Mouse (Mus musculus) liver, embryonic 16.5 days (tissue): ENCODE measurements around the gene Xpo6. TPM values are rescaled to one million over a fixed set of nuclear protein-coding genes. Genes with fewer than 3 reads are reported as not detected.

Experiments used
- ATAC-seq: fragments of 200-750 bp; cut with Nextera tagmentation; 2 replicates; pipeline ENCODE4 v1.8.0; 2017; ENCODE audit warnings: low read depth, mild to moderate bottlenecking, moderate number of reproducible peaks, moderate library complexity
- H3K27ac ChIP-seq: fragments of 300-500 bp; sonication (generic); 2 replicates; pipeline ENCODE4 v1.5.1; 2014; ENCODE audit warnings: mild to moderate bottlenecking, low read length
- H3K27me3 ChIP-seq: fragments of 300-500 bp; sonication (generic); 2 replicates; pipeline ENCODE4 v1.6.1; 2014; ENCODE audit warnings: low read depth, low read length, mixed read lengths; ENCODE audit not compliant: control insufficient read depth, insufficient read depth
- H3K36me3 ChIP-seq: fragments of 300-500 bp; sonication (generic); 2 replicates; pipeline ENCODE4 v1.6.1; 2014; ENCODE audit warnings: mild to moderate bottlenecking; ENCODE audit not compliant: control insufficient read depth, insufficient read depth
- H3K4me1 ChIP-seq: fragments of 300-500 bp; sonication (generic); 2 replicates; pipeline ENCODE4 v1.6.1; 2014; ENCODE audit warnings: low read depth, low read length, mixed read lengths; ENCODE audit not compliant: control insufficient read depth
- H3K4me2 ChIP-seq: fragments of 300-500 bp; sonication (generic); 2 replicates; pipeline ENCODE4 v1.6.1; 2014; ENCODE audit warnings: low read depth, low read length, mixed read lengths
- H3K4me3 ChIP-seq: fragments of 300-500 bp; sonication (generic); 2 replicates; pipeline ENCODE4 v1.5.1; 2014; ENCODE audit warnings: low read depth, mild to moderate bottlenecking, low read length
- H3K9ac ChIP-seq: fragments of 300-500 bp; sonication (generic); 2 replicates; pipeline ENCODE4 v1.6.1; 2014; ENCODE audit warnings: low read depth, low read length
- H3K9me3 ChIP-seq: fragments of 300-500 bp; sonication (generic); replicated peaks from 2 replicates; pipeline ENCODE4 v1.6.1; 2016; ENCODE audit warnings: low read length; ENCODE audit not compliant: control insufficient read depth
- WGBS: fragments of 180-500 bp; shearing (Covaris S2); extraction: QIAGEN DNeasy Blood & Tissue Kit; methylation state at CpG from one replicate; pipeline ENCODE4 v1.1.7; 2014; ENCODE audit not compliant: insufficient replicate concordance; 5-methylcytosine and 5-hydroxymethylcytosine counted together
- polyA plus RNA-seq: library from polyadenylated mRNA; unstranded; fragments of >200 nt; fragmentation: Nextera tagmentation; extraction: Ambion mirVana; gene quantifications from 2 replicates; pipeline ENCODE4 v1.2.1, GENCODE M21; 2015

Xpo6 gene
- polyA plus RNA-seq, 1 experiment from 2014 or later, result 17.7 TPM

GRCm38 (mm10) chr7:126099163-126099775, 101.0 kb downstream of the Xpo6 start:
- no peaks in the 10 kb centered on the region for H3K27me3 ChIP-seq
- H3K4me3 ChIP-seq, result no peak overlapping the region
- H3K4me2 ChIP-seq, result no peak overlapping the region
- no peaks in the 10 kb centered on the region for H3K9me3 ChIP-seq
- H3K36me3 ChIP-seq, result peaks cover 12% of the 10 kb centered on the region
- no peak overlapping the region for H3K27ac ChIP-seq
- 78% methylated on average over 7 of the region's 7 CpGs for WGBS
- ATAC-seq, result no peak
- H3K4me1 ChIP-seq, result no peaks in the 10 kb centered on the region
- no peak overlapping the region for H3K9ac ChIP-seq

GRCm38 (mm10) chr7:126097219-126097915, 102.9 kb downstream of the Xpo6 start:
- WGBS, result 64% methylated on average over 7 of the region's 9 CpGs
- no peak overlapping the region for H3K27ac ChIP-seq
- H3K4me1 ChIP-seq, result no peaks in the 10 kb centered on the region
- no peak overlapping the region for H3K4me2 ChIP-seq
- peaks cover 5% of the 10 kb centered on the region; the same call in 1 of the 2 replicates for H3K36me3 ChIP-seq
- ATAC-seq, result no peak
- no peaks in the 10 kb centered on the region for H3K9me3 ChIP-seq
- no peak overlapping the region for H3K9ac ChIP-seq
- H3K4me3 ChIP-seq, result no peak overlapping the region
- no peaks in the 10 kb centered on the region for H3K27me3 ChIP-seq

GRCm38 (mm10) chr7:126096596-126096995, 103.7 kb downstream of the Xpo6 start:
- Histone ChIP-seq H3K27ac (no peak overlapping the region), H3K4me2 (no peak overlapping the region), H3K27me3 (no peaks in the 10 kb centered on the region), H3K4me3 (no peak overlapping the region), H3K9ac (no peak overlapping the region), H3K9me3 (no peaks in the 10 kb centered on the region), H3K4me1 (no peaks in the 10 kb centered on the region), H3K36me3 (peaks cover 5% of the 10 kb centered on the region; the same call in 1 of the 2 replicates)
- 58% methylated on average over 5 of the region's 5 CpGs for WGBS
- ATAC-seq, result peak; percentile 30; the same call in 1 of the 2 replicates

GRCm38 (mm10) chr7:126094738-126095137, 105.6 kb downstream of the Xpo6 start:
- ATAC-seq, result no peak
- Histone ChIP-seq H3K36me3 (no peaks in the 10 kb centered on the region), H3K4me1 (no peaks in the 10 kb centered on the region), H3K27me3 (no peaks in the 10 kb centered on the region), H3K4me2 (no peak overlapping the region), H3K27ac (no peak overlapping the region), H3K4me3 (no peak overlapping the region), H3K9me3 (no peaks in the 10 kb centered on the region), H3K9ac (no peak overlapping the region)
- 68% methylated on average over 5 of the region's 5 CpGs for WGBS

GRCm38 (mm10) chr7:126093162-126093561, 107.1 kb downstream of the Xpo6 start:
- ATAC-seq, result no peak
- 35% methylated on average over 3 of the region's 3 CpGs for WGBS
- no peak overlapping the region for H3K27ac ChIP-seq
- H3K9ac ChIP-seq, result no peak overlapping the region
- H3K4me1 ChIP-seq, result no peaks in the 10 kb centered on the region
- H3K9me3 ChIP-seq, result no peaks in the 10 kb centered on the region
- no peak overlapping the region for H3K4me3 ChIP-seq
- no peaks in the 10 kb centered on the region for H3K27me3 ChIP-seq
- no peak overlapping the region for H3K4me2 ChIP-seq
- no peaks in the 10 kb centered on the region for H3K36me3 ChIP-seq

GRCm38 (mm10) chr7:126089782-126090181, 110.5 kb downstream of the Xpo6 start:
- Histone ChIP-seq H3K36me3 (no peaks in the 10 kb centered on the region), H3K9ac (no peak overlapping the region), H3K4me3 (no peak overlapping the region), H3K27ac (no peak overlapping the region), H3K9me3 (no peaks in the 10 kb centered on the region), H3K4me1 (no peaks in the 10 kb centered on the region), H3K27me3 (0 out of 2 replicates have a peak, but pooled peaks cover 3% of the 10 kb centered on the region), H3K4me2 (no peak overlapping the region)
- ATAC-seq, result no peak
- WGBS, result 8% methylated on average over 6 of the region's 6 CpGs

GRCm38 (mm10) chr7:126088155-126088554, 112.1 kb downstream of the Xpo6 start:
- Histone ChIP-seq H3K4me3 (no peak overlapping the region), H3K36me3 (no peaks in the 10 kb centered on the region), H3K4me1 (no peaks in the 10 kb centered on the region), H3K27me3 (peaks cover 11% of the 10 kb centered on the region), H3K4me2 (no peak overlapping the region), H3K27ac (no peak overlapping the region), H3K9ac (no peak overlapping the region), H3K9me3 (no peaks in the 10 kb centered on the region)
- 14% methylated on average over 4 of the region's 6 CpGs for WGBS
- no peak for ATAC-seq

GRCm38 (mm10) chr7:126087602-126088001, 112.7 kb downstream of the Xpo6 start:
- Histone ChIP-seq H3K4me3 (no peak overlapping the region), H3K27me3 (peaks cover 16% of the 10 kb centered on the region), H3K36me3 (no peaks in the 10 kb centered on the region), H3K4me1 (no peaks in the 10 kb centered on the region), H3K9me3 (no peaks in the 10 kb centered on the region), H3K9ac (no peak overlapping the region), H3K27ac (no peak overlapping the region), H3K4me2 (no peak overlapping the region)
- WGBS, result 59% methylated on average over 10 of the region's 10 CpGs
- no peak for ATAC-seq

- no peak for ATAC-seq
- H3K27ac ChIP-seq, result no peak overlapping the region
- H3K9ac ChIP-seq, result no peak overlapping the region
- H3K27me3 ChIP-seq, result peaks cover 29% of the 10 kb centered on the region
- no peaks in the 10 kb centered on the region for H3K9me3 ChIP-seq
- H3K4me1 ChIP-seq, result no peaks in the 10 kb centered on the region
- WGBS, result 31% methylated on average over 6 of the region's 6 CpGs
- H3K36me3 ChIP-seq, result no peaks in the 10 kb centered on the region
- no peak overlapping the region for H3K4me2 ChIP-seq
- no peak overlapping the region for H3K4me3 ChIP-seq
Observed at GRCm38 (mm10) chr7:126086321-126086741, 114.0 kb downstream of the Xpo6 start.
